Mouse (Mus musculus): ENCODE results near the gene Cpsf4l.

Gene Cpsf4l

DNA sequence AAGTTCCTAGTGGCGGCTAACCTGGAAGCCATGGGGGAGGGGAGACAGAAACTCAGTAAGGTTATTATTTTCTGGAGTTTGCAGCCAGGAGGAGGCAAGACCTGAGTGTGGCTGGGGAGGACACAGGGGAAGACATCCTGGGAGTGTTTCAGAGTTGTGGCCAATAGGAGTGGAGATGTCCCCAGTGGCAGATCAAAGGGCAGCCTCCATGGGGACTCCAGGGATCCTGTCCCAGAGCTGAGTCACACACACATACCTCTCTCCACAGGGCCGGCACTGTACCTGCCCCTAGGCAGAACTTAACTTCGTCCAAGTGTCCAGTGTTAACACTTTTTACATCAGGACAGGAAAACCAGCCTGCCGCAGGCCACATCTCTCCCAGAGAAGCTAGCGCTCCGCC lies 25.3 kb upstream of the Cpsf4l start:
- DNase-seq, result peak; percentile 42 to 47

DNA sequence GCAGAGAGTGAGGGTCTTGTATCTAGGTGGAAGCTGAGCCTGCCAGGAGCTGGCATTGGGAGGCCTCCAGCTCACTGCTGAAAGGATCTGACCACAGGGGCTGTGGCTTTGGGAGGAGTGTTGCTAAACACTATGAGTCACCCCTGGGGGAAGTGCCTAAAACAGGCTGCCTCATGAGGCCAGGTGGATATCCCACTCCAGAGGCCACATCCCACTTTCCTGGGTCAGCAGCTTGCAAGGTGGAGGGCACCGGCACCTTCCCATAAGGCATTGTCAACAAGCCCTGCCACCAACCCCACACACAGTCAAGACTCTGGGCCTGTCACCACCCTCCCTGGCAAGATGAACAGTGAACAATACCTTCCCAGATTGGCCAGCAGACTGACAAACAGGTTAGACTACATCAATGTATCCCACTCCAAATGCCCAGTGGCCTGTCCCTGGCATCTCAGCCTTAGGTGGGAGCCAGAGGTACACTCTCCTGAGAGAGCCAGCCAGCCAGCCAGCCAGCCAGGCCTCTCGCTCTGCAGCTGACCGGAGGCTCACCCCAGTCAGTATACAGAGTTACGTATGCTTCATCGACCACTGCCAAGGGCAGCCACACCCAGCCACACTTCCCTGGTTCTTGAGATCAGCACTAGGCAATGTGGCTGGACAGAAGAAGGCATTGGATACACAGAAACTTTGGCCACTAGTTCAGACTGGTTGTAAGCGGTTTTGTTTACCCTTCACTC lies 24.0 kb upstream of the Cpsf4l start:
- DNase-seq, result peak; percentile 46 to 51

DNA sequence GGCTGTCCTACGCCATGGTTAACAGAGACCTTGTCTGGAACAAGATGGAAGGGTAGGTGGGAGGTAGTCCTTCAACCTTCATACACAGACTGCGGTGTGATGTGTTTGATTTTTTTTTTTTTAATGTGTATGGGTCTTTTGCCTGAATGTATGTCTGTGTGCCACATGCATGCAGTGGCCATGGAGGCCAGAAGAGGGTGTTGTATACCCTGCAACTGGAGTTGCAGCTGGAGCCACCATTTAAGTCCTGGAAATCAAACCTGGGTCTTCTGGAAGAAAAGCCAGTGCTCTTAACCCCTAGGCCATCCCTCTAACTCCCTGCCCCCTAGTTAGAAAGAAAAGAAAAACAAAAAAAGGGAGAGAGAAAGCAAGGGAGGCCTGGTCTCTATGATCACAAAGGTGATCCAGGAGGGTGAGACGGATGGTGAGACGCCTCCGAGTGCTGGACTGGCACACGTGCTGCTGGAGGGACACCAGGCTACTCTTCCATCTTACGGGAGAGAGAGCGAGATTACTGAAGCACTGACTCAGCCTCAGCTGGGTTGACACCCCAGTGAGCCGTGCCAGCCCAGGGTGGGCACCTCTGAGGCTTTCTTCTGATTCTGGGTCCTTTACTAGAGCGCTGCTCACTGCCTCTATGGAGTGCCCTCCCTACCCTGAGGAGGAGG lies 22.3 kb upstream of the Cpsf4l start:
- no peak for DNase-seq

DNA sequence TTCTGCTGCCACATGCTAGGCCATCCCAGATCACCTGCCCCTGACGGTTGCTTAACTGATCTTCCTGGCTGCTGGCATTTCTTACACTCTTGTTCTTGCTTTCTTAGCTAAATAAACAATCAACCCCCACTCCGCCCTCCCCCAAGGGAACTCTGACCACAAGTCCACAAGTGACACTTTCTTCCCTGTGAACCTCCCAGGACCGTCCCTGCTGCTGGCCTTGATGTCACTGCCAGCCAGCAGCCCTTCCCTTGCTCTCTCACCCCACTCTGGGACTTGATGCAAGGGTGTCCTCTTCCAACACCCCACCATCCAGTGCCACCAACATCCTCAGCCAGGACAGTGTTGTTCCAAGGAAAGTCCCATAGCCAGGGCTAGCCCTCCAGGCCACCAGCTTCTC lies 21.1 kb upstream of the Cpsf4l start:
- peak in 1 of 2 experiments; percentile 58 for DNase-seq

DNA sequence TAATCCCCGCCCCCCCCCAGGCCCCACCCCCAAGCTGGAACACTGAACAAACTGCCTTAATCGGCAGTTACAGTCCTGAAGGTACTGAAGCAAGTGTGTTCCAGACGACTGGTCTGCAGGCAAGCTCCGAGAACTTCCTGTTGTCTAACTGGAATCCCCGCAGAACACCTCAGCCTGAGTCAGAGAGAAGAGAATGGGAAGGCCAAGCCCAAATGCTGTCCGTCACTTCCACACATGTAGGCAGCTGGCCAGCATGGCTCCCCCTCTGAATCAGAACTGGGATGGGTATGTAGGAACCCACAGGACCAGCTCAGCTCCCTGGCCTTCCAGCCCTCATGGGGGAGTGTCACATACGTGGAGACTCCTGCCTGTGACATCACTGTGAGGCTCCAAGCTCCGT lies 20.1 kb upstream of the Cpsf4l start:
- peak in 1 of 2 experiments; percentile 42 for DNase-seq

DNA sequence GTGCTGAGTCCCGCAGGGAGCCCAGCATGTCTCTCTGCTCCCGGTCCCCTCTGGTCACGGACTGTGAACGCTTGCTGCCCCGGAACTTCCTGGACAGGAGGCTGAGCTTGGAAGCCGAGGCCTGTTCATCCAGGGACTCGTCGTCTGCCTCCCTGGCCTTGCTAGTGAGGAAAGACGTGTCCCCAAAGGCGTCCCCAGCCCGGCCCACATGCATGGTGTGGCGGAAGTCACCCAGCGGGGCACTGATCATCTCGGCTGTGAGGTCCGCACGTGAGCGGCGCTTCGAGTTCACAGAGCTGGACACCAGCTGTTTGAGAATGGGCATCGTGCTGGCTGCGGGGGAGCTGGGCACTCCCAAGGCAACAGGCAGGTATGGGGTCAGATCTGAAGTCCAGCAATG lies 19.4 kb upstream of the Cpsf4l start:
- peak in 1 of 2 experiments; percentile 42 for DNase-seq

DNA sequence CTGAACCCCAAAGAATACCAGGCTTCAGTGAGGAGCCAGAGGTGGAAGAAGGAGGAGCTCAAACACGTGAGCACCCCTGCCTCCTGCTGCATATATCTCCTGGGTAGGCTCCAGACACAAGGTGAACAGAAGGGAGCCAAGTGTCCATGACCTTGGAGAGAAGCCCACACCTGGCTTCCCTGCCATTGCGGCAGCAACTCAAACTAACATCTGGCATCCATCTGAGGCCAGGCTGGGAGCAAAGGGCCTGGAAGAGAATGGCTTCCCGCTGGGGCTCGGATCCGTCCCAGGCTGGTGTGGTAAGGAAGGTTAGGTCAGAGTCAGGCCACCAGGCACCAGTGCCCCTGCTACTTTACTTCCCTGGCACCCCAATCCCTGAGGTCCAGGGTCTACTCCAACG lies 18.2 kb upstream of the Cpsf4l start:
- no peak for DNase-seq

DNA sequence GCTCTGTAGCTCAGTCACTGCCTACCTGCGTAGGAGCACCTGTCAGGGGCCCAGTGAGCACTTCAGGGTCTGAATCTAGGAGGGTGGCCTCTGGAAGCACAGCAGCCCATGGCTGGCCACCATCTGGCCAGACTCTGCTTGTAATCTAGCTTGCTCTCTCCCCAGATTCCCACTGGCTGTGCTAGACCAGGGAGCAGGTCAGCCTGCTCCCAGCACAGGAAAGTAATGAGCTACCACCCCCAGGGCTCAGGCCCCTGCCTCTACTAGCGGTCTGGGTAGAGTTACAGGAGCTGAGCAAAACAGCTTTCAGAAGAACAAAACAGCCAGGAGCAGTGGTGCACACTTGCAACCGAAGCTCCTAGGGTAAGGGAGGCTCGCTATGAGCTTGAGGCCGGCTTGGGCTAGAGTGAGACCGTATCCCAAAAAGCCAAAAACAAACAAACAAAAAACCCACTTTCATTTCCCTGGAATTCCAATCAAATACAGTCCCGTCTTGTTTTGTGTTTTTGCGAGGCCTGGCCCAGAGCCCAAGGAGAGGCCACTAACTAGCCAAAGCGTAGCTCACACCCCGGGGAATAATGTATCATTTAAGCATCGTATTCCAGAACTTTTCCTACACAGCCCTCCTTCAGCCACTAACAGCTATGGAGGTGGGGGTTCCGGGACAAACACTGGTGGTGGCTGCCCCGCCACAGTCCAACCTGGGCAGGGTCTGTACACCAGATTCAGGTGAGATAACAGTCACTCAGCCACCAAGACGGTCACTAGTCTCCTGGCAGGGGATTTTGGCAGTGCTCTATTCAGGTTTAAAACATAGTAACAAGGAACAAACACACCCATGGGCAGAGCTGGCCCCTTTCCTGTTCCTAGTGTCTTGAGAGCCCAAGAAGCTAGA lies 17.4 kb upstream of the Cpsf4l start:
- peak in 1 of 2 experiments; percentile 50 for DNase-seq

DNA sequence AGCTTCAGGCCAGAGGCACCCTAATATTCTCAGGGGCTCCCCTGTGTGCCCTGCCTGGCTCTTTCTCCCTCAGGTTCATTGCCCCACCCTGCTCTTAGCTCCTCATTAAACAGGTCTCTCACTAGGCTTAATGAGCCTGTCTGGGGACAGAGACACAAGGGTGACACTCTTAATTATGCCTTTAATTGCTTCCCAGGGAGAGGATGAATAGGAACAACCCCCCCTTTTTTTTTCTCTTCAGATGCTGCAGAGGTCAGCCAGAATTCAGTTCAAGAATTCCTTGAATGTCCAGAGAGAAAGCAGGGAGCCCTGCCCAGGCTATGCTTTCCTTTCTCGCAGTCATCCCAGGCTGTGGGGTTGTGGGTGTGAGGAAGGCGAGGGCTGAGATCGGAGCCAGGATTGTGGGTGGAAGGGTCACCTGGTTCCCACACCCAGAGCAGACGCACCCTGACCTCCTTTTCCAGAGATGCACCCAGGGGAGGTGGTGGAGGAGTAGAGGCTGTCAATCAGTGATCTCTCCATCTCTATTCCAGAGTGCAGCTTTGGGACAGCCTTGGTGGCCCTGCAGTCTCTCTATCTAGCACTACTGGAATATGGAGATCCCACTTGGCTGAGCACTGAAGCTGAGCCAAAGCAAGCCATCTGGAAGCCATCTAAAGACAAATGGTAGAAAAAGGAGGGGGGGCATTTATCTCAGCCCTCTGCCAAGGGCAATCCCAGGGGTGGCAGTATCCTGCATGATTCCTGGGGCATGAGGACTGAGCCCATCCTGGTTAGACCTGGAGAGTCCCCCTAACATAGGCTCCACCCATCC lies 15.6 kb upstream of the Cpsf4l start:
- DNase-seq, result peak; percentile 46

DNA sequence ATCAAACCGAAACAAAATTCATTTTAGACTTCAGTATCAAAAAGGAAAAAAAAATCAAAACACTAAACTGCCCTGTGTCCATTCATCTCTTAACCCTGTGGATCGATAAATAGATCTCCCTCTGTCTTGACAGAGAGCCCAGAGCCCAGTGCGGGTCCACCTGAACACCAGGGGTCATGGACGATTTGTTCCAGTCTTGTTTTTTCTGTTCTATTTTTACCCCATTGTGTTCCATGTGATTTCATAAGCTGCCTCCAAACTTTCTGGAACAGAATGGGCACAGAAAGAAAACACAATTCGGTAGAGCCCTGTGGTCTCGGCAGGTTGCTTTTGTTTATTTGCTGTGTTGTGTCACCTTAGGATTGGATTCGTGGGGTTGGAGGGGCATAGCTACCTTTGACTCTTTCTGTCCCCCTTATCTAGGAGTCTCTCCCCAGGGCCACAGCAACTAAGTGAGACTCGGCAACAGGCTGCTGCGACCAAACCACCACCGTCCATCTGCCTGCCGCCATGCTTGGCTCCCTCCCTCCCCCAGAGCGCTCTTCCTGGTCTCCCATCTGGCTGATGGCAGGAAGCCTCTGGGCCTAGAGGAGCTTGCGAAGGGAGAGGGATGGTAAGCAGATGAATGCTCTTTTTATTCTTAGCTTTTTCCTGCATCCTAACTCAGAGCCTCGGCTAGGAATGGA lies 12.7 kb upstream of the Cpsf4l start:
- DNase-seq, result no peak

DNA sequence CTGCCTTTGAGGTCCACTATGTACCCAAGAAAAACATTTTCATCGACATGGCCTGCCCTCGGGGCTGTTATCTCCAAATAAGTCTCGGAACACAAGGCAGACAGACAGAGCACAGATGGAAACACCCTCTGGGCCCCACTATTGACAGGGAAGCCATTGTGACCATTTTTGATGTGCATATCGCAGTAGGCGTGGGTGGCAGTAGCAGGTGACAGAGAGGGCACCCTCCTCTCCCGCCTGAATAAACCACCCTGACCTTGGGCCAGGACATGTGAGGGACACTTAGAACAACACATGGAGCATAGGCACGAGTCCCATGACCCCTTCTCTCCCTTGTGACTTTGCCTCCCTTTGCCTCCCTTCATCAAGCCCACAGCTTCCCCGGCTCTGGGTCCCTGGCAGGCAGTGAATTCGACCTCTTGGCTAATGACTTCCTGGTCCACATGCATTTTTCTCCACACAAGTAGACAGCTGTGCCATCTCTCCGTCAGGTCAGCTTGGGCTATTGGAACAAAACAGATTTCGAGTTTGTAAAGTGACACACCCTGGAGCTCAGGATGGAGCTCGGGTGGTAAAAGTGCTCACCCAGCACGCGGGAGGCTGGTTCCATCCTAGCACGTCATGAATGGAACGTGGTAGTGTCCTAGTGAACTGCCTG lies 8.1 kb upstream of the Cpsf4l start:
- no peak for DNase-seq

DNA sequence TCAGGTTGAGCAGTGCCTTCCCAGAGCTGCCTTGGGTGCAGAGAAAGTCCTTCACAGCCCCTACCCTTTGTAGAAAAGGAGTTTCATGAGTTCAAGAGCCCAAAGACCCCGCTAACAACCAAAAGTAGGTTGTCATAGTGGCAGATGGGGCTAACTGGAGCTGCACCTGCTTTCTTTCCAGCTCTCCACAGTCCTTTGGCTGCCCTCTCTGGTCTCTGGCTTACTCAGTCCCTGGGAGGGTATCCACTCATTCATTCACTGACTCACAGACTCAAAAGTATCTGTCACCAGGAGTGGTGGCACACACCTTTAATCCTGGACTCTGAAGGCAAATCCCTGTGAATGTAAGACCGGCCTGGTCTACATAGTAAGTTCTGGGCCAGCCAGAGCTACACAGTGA lies 6.3 kb upstream of the Cpsf4l start:
- DNase-seq, result no peak

DNA sequence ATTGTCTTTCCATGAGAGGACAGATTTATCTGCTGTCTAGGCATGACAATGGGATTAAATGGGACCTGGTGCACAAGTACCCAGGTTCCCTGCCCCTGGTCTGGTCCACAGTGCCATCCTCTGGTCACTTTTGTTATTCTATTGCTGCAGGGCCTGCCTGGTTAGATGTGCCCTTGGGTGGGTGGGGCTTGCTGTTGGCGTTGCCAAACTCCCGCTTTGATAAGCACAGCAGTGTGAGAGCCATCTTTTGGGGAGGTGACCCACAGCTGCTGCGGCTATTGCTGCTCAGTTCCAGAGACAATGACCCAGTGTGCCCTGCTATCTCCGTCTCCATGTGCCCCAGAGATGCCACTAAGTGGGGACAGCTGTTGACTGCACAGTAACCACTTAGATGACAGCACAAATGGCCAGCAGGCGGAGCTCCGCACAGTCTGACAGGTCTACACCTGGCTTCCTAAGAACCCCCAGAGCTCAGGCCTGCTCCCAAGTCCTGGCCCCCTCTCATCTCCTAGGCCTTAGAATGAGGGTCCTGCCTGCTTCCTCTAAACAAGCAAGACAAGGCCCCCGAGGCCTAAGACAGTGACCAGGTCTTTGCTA lies 5.4 kb upstream of the Cpsf4l start:
- DNase-seq, result no peak

DNA sequence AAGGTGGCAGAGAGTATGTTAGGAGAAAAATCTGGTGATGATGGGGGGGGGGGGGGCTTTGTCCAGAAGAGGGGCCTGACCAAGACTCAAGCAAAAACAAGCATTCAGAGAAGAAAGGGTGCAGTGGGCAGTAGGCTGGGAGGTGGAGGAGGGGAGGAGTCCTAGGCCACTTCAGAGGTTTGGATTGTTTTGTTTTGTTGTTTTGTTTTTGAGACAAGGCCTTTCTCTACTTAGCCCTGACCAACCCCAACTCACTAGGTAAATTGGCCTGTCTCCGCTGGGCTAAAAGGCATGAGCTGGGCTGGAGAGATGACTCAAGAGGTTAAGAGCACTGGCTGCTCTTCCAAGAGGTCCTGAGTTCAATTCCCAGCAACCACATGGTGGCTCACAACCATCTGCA lies 1.2 kb upstream of the Cpsf4l start:
- no peak for DNase-seq

DNA sequence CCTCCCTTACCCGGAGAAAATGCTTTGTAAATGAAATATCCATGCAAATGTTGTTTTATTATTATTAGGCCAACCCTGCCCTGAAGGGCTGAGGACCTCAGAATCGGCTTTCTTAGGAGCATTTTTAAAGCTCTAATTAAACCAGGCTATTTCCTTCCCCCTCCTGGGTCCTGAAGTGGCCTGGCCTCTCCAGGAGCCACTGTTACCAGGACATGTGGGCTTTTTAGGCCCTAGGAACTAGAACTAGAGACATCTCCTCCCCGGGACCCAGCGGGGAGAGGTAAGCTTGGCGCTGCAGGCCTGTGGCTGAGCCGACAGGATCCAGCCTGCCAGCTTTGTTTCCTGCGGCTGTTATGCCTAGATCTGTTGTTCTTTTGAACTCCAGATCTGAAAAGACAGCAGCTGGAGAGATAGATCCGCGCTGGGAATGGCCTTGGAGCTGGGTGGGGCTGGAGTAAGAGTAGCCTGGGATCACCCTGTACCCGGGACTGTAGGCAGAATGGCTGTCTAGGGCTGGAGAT lies 500 bp upstream of the Cpsf4l start:
- peak in 1 of 2 experiments; percentile 34 for DNase-seq

DNA sequence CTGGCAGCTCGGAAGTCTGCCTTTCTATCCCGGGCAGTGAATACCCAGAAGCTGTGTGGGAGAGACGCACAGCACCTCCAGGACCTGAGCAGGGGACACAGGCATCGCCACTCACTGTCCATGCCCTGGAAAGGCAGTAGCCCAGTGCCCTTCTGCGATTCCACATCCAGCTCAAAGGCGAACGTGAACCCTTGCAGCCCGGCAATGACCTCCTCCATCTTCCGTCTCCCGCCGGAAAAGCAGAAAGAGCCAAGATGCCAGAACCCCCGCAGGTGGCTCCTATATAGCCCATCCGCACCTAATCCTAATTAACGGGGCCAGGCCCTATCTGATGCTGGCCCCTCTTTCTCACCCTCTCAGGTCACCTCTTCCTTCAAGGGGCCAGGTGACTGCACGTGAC lies 545 bp downstream of the Cpsf4l start:
- no peak for DNase-seq

DNA sequence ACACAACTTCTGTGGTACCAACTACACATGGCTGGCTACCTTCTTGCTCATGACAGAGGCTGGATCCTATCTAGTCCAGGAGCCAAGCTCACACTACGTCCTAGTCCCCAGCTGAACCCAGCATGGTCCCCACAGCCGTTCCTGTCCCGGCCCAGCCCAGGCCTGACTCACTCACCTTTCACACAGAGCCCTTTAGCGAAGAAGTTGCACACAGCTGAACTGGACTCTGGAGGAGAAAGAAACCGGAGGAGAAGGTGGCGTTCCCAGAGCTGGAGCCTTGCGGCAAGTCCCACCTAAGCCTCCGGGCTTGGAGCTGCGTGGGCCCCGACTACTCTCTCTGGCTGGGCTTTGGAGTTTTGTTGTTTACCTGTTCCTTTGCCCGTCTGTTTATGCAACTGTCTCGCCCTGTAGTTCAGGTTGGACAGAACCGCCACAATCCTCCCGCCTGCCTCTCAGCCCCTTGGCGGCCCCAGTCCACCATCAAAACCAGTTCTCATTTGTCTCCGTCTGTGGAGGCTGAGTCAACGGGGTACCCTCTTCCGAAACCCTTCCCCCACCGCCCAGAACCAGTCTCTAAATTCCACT lies 1.1 kb downstream of the Cpsf4l start:
- DNase-seq, result no peak

DNA sequence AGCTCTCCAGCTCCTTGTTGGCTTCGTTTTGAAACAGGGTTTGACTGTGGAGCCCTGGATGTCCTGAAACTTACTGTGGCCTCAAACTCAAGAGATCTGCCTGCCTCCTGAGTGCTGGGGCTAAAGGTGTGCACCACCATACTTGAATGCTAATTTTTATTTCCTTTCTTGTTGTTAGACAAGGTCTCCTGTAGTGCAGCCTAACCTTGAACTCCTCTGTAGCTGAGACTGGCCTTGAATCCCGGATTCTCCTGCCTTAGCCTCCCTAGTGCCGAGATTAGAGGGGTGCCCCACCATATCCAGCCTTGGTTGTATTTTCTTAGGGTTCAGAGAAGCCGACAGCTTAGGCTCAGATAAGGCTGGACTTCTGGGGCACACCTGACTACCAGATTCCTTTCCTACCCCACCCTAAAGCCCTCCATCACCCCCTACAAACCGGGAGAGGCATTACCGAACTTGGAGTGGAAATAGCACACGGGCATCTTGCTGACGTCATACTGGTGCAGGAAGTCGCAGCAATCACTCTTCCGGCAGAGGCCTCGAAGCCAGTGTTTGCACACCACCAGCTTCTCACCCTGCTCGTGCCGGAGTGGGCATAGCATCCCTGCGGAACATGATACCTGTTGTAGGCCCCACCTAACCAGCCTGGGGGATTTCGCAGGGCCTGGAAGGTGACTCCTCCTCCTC lies 3.7 kb downstream of the Cpsf4l start:
- DNase-seq, result no peak

DNA sequence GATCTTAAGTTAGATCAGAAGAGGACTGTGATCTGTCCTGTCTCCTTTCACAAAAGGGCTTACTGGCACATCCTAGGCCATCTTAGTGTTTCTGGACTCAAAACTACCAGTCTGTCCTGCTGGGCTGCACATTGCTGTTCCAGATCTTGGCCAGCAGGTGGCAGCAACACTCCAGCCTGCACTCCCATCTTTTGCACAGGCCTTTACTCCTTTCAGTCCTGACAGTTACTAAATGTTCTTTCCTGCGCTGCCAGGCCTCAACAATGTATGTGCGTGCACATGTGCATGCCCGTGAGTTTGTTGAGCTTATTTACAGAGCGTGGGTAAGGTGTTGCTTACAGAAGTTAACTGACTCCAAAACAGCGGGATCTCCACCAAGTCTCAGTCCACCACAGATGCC lies 6.1 kb downstream of the Cpsf4l start:
- DNase-seq, result peak; percentile 67 to 80

DNA sequence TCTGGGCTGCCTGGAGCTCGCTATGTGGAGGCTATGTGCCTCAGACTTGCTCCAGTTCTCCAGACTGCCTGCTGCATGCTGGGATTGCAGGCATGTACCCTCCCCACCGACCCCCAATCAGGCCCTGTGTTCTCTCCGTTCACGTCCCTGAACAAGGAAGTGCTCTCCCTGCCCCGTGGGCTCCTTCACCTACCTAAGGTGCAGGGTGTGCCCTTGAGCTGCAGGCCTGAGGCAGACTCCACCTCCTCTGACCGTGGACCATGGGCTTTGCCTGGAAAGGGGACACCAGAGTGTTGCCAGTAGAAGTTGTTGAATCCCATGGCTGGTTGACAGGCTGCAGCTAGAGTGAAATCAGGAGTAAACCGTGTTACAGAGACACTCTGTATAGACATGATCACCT lies 10.2 kb downstream of the Cpsf4l start:
- no peak for DNase-seq

Data from kidney, postnatal 36 days (tissue).